Mouse (Mus musculus): Measurements from ENCODE around the gene Gast.
A peak's percentile ranks its signal among the peaks of the same experiment; 100 is the strongest.

Gast gene

DNA sequence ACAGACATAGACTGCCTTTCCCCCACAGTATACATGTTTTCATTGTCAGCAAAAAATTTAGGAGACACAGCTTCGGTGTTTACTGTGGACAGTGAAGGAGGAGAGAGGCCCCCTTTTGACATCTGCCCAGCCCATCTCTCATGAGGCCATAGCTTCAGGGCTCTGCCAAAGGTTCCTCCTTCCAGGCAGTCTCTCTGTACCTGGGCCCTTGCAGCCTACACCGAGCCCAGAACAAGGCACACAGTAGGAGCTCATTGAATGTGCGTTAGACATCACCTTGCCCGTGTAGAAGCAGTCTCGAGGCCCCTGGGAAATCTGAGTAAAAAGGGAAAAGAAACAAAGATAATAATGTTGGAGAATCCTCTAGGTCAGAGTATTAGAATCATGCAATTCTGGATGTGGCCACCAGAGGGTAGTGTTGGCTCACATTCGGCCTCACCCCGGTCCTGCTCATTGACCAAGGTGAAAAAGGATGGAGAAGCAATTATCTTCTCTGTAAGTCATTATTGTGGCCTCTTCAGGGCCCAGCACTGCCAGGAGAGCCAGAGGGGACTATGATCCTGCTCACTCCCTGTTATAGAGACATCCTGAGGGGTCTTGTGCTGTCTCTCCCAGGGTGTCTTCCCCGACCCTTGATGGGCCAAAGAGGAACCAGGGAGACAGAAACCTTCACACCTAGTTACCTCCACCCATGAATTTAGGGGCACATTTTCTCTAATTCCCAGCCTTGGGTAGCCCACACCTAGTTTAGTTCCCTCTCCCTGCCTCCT is 28.2 kb downstream of the Gast start:
- peak; percentile 90 for DNase-seq (ENCODE audit: low spot score)

DNA sequence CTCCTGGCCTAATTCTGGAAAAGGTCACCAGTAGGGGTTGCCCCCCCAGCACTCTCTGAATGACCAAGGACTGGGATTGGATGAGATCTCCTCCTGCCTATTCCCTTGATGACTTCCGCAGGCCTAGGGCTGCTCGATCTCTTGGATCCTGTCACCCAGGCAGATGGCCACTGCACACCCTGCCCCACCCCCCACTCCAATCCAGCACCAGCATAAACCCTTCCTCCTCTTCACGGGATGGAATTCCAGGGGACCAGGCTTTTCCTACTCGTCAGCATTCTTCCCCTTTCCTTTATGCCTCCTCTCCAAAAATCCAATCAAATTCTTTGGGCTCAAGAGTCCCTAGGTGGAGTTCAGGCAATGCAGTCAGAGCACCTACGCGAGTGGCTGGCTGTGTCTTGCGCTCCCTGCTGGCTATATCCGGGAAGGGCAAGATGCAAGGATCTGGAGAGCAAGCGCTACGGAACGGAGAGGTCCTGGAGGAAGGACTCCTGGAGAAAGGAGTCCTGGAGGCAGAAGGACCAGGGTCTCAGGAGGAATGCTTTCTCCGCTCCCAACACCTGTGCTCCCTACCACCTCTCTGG is 28.9 kb downstream of the Gast start:
- peak; percentile 78 for DNase-seq (ENCODE audit: low spot score)

DNA sequence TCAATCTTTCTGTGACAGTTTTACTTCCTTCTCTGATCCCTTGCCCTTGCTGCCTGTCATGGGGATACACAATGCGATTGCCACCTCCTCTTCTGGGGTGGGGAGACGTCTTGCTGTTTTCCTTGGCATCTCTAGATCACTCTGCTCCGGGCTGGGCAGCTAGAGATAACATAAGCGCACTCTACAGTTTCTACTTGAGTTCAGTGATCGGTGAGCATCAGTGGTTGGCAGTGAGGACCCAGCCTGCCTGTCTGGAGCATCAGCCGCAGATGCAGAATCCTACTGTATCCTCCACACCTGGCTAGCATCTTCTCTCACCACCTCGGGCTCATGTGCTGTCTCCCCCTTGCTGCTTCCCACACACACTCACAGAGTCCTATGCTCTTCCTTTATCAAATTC is 34.9 kb downstream of the Gast start:
- DNase-seq (ENCODE audit: low spot score), result no peak

DNA sequence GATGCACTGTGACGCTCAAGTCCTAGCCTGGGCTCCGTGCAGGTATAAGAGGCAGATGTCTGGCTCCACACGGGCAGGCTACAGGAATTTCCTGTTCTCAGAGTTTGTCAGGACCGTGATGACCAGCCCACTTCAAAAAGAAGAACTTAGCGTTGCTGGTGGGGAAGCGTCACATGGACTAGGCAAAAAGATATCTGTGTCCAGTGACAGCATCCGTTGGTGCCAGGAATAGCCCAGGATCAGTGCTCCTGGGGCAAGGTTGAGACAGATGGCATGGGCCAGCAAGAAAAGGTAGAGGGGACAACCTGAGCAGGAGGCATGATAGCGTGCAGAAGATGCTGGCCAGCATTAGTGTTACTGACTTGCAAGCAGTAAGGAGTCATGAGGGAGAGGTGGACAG is 35.6 kb downstream of the Gast start:
- DNase-seq (ENCODE audit: low spot score), result no peak

DNA sequence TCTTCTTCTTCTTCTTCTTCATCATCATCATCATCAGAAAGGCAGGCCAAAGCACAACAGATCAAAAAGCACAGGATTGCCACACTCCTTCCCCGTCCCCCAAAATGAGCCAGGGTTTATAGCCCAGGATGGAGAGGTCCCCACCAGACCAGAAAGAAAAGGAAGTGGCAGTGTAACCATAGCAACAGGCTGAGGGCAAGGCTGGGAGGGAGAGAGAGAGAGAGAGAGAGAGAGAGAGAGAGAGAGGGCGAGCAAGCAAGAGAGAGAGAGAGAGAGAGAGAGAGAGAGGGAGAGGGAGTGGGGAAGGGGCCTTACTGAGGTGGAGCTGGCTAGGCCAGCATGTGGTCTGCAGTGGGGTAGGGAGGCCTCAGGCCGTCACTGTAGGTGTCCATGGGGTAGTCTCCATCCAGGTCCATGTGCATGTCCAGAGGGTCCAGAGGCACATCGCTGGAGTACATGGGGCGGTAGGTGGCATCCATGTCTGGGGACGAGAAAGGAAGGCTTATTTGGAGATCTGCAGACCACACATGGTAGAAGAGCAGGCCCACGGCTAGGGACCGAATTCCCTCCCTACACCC is 37.9 kb downstream of the Gast start:
- DNase-seq (ENCODE audit: low spot score), result no peak

DNA sequence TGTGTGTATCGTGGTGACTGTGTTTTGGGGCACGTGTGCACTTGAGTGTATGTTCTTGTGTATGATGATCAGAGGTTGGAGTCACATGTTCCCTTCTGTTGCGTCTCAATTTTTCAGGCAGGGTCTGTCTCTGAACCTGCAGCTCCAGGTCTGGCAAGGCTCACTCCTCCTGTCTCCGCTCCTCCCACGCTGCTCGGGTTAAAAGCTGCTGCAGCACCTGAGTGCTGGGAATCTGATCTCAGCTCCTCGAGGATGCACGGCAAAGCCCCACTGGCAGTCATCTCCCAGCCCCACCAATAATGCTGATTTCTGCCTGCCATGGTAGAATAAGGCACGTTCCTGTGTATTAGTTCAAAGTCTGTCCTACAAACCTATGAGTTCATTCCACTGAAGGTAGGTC is 40.9 kb downstream of the Gast start:
- no peak for DNase-seq (ENCODE audit: low spot score)

DNA sequence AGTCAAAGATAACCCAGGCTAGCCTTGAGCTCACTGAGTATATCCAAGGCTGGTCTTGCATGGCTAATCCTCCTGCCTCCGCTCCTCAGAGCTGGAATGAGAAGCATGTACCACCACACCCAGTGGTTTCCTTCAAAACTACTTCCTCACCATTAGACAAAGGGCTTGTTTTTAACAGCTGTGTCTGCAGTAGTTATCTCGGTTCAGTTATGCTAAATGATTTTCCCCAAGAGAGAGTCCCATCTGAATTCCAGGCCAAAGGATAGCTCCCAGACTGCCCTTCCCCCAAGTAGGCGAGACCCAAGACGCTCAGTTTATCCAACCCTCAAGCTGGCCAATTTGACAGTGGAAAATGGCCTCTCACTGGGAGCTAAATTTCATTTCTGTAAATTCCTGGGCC is 41.8 kb downstream of the Gast start:
- no peak for DNase-seq (ENCODE audit: low spot score)

DNA sequence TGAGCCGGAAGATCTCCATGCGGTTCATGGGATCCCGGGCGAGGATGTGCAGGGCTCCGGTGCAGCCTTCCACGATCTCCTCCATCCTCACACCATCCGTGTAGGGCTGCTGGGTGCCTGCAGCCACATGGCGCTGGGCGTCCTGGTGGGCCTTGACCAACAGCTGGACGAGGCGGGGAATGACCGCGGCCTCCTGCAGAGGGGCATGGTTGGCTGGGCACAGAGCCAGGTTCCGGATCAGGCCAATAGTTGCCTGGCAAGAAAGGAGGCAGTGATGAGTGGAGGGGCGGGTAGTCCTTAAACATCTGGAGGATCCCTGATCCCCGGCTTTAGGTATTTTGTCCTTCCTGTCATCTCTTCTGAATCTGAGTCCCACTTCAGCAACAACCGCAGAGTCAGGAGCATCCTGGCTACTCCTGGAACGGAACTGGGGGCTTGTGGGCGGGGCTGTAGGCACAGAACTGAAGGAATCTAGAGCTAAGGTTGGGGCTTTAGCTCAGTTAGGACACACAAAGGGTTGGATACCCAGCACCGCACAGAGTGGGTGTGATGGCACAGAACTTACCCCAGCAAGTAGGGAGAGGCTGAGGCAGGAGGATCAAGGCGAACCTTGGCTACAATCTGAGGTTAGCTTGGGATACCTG is 42.7 kb downstream of the Gast start:
- no peak for DNase-seq (ENCODE audit: low spot score)

DNA sequence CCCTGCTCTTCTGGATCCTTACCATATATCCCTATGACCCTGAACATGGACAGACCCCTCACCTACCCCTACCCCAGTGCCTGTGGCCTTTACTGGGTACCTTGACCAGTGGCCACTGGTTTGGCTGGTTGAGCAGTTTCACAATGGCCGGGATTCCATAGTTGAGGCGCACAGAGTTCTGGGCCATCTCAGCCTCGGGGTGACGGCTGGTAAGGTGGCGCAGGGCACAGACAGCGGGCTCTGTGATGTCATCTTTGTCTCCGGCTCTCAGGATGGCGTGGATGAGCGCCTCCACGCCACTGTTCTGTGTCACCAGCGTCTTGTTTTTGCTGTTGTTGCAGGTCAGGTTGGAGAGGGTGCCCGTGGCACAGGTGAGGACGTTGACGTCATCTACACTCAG is 43.8 kb downstream of the Gast start:
- no peak for DNase-seq (ENCODE audit: low spot score)

DNA sequence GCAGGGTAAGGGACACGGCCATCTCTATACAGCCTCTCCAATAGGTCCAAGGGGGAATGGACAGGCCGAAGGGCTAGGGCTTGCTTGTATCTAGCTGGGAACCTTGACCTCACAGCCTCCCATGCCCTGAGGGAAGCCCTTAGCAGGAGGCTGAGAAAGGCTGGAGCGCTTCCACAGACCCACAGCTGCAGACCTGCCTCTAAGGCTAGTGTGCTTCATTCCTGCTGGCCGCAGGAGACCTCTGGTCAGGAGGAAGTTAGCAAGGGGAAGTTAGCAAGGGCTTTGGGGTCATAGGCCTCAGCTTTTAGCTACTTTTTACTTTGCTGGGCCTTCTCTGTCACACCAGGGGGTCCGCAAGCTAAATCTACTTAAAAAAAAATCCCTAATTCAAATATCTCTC is 44.2 kb downstream of the Gast start:
- no peak for DNase-seq (ENCODE audit: low spot score)

DNA sequence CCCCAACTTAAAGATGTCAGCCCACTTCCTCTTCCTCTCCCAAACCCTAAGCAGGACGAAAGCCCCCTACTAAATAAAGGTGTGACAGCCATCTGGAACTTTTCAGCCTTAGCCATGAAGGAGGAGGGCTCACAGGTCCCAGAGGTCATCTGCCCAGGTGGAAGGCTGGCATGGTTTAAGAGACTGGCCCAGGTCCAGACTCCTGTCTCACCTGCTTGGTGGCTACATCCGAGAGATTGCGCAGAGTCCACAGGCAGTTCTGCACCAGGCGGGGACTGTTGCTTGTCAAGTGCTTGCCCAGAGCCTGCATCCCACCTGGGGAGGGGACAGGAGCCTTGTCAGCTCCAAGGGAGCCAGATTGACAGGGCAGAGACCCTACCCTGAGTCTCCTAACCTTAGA is 45.1 kb downstream of the Gast start:
- no peak for DNase-seq (ENCODE audit: low spot score)

DNA sequence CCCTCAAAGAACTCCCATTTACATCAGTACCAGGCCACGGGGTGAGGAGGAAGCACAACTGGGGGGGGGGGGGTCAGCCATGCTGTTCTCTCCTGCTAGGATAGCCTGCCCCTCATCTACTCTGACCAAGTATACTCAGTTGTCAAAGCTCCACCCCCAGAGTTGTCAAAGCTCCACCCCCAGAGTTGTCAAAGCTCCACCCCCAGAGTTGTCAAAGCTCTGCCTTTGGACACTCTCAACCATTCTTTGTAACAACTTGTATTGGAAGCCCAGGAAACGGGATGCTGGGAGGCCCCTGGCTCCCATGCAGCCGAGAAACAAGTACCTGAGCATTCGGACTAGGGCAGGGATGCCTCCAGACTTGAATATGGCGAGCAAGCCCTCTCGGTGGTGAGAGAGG is 48.5 kb downstream of the Gast start:
- DNase-seq (ENCODE audit: low spot score), result no peak

DNA sequence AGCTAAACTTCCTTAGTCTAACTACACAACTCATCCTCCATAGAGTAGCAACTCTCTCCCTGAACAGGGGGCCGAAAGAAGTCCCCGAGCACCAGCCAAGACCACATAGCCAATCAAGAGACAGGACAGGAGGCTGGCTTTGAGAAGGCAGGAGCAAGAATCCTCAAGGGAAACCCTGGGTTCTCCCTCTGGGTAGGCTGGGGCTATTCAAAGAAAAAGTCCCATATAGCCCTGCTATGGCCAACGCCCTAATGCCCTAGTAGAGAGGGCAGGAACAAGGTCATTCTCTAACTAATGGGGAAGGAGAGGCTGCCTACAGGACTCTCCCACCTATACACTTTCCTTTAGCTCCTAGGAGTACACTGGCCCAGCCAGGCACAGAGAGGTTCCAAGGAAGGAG is 50.8 kb downstream of the Gast start:
- DNase-seq (ENCODE audit: low spot score), result no peak

DNA sequence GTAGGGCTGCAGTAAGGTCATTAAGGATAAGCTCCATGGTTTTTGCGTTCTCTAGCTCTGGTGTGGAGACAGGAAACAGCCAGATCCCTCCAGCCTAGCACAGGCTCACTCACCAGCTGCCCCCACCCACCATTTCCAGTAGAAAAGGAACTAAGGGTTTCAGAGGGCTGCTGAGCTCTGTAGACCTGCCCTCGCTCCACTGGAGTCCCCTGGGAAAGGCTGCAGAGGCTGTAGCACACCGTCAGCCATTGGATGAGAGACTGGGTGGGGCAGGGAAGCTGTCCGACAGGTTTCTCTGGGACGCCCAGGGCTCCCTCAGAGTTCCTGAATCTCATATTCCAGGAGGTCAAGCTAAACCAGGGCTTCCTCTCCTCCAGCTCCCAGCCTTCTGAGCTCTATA is 52.4 kb downstream of the Gast start:
- no peak for DNase-seq (ENCODE audit: low spot score)

Measured in retina, embryonic 14.5 days (tissue).